Mouse (Mus musculus) small intestine, adult 2 months (tissue): Measurements from ENCODE around the gene Ablim1. TPM values are rescaled to one million over a fixed set of nuclear protein-coding genes. Genes with fewer than 3 reads are reported as not detected.

ENCODE experiments used
- H3K27ac ChIP-seq: fragments of 200-500 bp; 2 replicates; pipeline ENCODE4 v1.5.1; 2012; ENCODE audit warnings: low read depth, low read length, control low read depth, inconsistent platforms; ENCODE audit not compliant: insufficient read depth
- H3K27me3 ChIP-seq: fragments of 200-500 bp; 2 replicates; pipeline ENCODE4 v1.6.1; 2012; ENCODE audit warnings: mild to moderate bottlenecking, moderate library complexity, low read length, inconsistent platforms; ENCODE audit not compliant: control insufficient read depth, insufficient read depth
- H3K36me3 ChIP-seq: fragments of 200-500 bp; 2 replicates; pipeline ENCODE4 v1.6.1; 2012; ENCODE audit warnings: mild to moderate bottlenecking, low read length, control low read depth, inconsistent platforms; ENCODE audit not compliant: control insufficient read depth, insufficient read depth
- H3K4me1 ChIP-seq: fragments of 200-500 bp; 2 replicates; pipeline ENCODE4 v1.6.1; 2012; ENCODE audit warnings: low read length, inconsistent platforms, mixed read lengths; ENCODE audit not compliant: control insufficient read depth, insufficient read depth, insufficient read length
- H3K4me3 ChIP-seq: fragments of 200-500 bp; 2 replicates; pipeline ENCODE4 v1.5.1; 2012; ENCODE audit warnings: low read depth, mild to moderate bottlenecking, control low read depth, inconsistent platforms, low read length, moderate library complexity
- CTCF ChIP-seq: fragments of 200-500 bp; IDR thresholded peaks from 2 replicates; pipeline ENCODE4 v1.5.1; 2012; ENCODE audit warnings: low read depth, mild to moderate bottlenecking, control low read depth, inconsistent platforms, low read length, moderate library complexity, mixed read lengths; ENCODE audit not compliant: insufficient replicate concordance, insufficient read length; ENCODE audit errors: extremely low read depth
- POLR2A ChIP-seq: fragments of 200-500 bp; IDR thresholded peaks from 2 replicates; pipeline ENCODE4 v1.6.1; 2012; ENCODE audit warnings: low read depth, mild to moderate bottlenecking, control low read depth, inconsistent platforms, low read length, moderate library complexity
- WGBS: fragments of 180-500 bp; shearing (Covaris S2); methylation state at CpG from one replicate; pipeline ENCODE4 v1.1.7; 2018; 5-methylcytosine and 5-hydroxymethylcytosine counted together
- polyA plus RNA-seq: library from polyadenylated mRNA; depleted of rRNA; stranded (reverse); fragments of >200 nt; gene quantifications from 2 replicates; pipeline ENCODE4 v1.2.3, GENCODE M21; 2012

The Ablim1 gene
- polyA plus RNA-seq, 1 experiment = 47.2 TPM

DNA sequence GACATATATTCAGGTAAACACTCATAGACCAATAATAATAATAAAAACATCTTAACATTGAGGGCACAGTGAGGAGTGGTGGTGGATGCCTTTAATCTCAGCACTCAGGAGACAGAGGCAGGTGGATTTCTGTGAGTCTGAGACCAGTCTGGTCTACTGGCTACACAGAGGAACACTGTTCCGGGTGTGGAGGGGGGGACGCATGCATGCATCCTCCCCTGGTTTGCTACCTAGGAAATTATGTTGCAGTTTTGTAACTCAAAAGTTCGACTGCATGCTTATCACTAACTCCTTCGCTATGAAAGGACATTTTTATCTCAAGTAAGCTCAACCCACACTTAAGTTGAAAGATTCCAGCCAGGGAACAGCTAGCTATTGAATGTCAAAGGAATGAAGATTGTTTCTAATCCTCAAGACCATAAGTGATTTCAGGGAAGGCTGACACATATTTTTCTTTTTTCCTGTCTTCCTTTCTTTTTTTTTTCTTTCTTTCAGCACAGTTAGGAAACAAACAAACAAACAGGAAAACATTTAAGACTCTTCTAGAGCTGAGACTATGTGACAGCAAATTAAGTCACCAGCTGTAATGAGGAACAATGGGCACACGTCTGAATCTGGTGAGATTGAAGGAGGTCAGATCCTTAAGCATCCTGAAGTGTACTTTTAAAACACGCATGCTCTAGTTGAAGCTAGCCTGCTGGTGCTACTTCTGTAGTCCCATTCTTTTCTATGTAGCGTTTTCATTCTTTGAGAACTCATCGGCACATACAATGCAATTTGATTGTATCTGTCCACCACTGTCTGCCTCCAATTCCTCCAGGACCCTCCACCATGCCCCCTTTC, 26.4 kb upstream of the Ablim1 start:
- H3K27ac ChIP-seq = no peak overlapping the region
- no peaks in the 10 kb centered on the region for H3K36me3 ChIP-seq
- peaks cover 4% of the 10 kb centered on the region; the same call in 1 of the 2 replicates for H3K4me1 ChIP-seq
- 79% methylated on average over 8 of the region's 8 CpGs for WGBS
- H3K4me3 ChIP-seq = no peak overlapping the region
- TF ChIP-seq CTCF = no peak
- TF ChIP-seq POLR2A = no peak
- no peaks in the 10 kb centered on the region for H3K27me3 ChIP-seq

DNA sequence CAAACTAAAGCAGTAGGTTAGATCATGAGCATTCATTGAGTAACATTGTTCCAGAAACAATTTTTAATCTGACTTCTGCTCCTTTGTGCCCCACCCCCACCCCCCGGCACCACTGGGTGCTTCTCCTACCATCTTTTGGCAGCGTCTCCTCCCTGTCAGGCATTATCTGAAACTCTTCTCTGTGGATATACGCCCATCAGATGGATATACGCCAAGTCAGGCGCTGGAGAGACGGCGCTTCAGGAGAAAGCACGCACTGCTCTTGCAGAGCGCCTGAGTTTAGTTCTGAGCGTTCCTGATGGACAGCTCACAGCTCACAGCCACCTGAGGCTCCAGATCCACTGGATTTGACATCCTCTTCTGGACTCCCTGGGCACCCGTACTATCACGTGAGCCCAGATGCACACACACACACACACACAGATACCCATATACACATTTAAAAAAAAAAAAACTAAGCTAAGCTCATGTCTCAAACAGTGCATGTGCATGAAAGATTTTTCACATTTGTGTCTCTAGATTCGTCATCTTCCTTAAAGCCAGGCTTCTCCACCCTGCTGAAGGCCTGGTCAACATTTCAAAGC, 24.7 kb upstream of the Ablim1 start:
- Histone ChIP-seq H3K36me3 (no peaks in the 10 kb centered on the region), H3K4me3 (no peak overlapping the region), H3K27me3 (no peaks in the 10 kb centered on the region), H3K27ac (no peak overlapping the region), H3K4me1 (peaks cover 7% of the 10 kb centered on the region)
- TF ChIP-seq POLR2A (no peak), CTCF (no peak)
- 60% methylated on average over 13 of the region's 13 CpGs for WGBS

DNA sequence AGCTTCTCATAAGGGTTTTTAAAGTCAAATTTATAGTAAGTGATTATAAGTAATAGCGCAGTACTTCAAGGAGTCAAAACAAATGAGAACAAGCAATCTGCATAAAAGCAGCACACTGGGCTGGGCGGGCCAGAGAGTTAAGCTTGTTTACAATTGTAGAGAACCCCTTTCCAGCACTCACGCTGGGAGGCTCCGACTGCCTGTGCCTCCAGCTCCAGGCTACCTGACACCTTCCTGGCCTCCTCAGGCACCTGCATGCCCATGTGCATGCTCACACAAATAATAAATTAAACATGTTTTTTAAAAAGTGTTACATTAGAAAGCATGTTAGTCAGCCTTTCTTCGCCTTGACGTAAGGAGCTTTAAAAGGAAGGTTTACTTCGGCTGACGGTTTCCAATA, 20.4 kb upstream of the Ablim1 start:
- no peaks in the 10 kb centered on the region for H3K27me3 ChIP-seq
- TF ChIP-seq POLR2A = no peak
- no peak for TF ChIP-seq CTCF
- H3K4me1 ChIP-seq = peaks cover 7% of the 10 kb centered on the region
- no peak overlapping the region for H3K4me3 ChIP-seq
- H3K27ac ChIP-seq = no peak overlapping the region
- no peaks in the 10 kb centered on the region for H3K36me3 ChIP-seq
- 47% methylated on average over 8 of the region's 8 CpGs for WGBS

DNA sequence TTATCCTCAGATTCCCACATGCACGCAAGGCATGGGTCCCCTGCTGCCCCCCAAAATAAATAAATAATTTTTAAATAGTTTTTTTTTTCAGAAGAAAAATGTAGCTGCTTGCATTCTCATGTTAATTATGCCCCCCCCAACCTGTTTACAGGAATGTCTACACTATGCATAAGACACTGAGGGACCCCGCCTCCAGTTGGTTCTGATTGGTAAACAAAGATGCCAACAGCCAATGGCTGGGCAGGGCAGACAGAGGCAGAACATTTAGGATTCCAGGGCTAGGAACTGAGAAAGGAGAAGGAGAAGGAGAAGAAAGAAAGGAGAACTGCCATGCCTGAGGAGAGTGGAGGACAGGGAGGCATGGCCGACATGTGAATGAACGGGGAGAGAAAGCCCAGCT, 18.6 kb upstream of the Ablim1 start:
- Histone ChIP-seq H3K36me3 (no peaks in the 10 kb centered on the region), H3K4me3 (no peak overlapping the region), H3K4me1 (peaks cover 4% of the 10 kb centered on the region), H3K27me3 (no peaks in the 10 kb centered on the region), H3K27ac (no peak overlapping the region)
- WGBS = 93% methylated on average over 4 of the region's 4 CpGs
- no peak for TF ChIP-seq CTCF
- no peak for TF ChIP-seq POLR2A

DNA sequence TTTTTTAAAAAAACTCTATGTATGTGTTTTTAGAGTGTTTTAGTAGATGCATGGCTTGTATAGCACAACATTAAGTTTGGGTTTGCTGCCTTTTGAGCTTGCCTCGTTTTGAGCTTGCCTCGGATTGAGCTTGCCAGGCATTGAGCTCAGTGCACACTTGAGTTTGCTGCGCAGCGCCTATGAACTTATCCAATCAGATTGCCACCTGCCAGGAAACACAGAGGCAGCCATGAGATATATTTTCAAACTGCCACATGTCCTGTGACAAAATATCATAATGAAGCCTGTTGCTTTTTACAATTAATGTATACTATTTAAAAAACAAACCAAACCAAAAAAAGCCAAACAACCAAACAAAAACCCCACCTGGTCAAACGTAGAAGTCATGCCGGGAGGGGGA, 16.5 kb upstream of the Ablim1 start:
- Histone ChIP-seq H3K36me3 (no peaks in the 10 kb centered on the region), H3K27me3 (no peaks in the 10 kb centered on the region), H3K4me3 (no peak overlapping the region), H3K27ac (no peak overlapping the region), H3K4me1 (peaks cover 4% of the 10 kb centered on the region; the same call in 1 of the 2 replicates)
- TF ChIP-seq CTCF (no peak), POLR2A (no peak)
- 84% methylated on average over 6 of the region's 6 CpGs for WGBS

DNA sequence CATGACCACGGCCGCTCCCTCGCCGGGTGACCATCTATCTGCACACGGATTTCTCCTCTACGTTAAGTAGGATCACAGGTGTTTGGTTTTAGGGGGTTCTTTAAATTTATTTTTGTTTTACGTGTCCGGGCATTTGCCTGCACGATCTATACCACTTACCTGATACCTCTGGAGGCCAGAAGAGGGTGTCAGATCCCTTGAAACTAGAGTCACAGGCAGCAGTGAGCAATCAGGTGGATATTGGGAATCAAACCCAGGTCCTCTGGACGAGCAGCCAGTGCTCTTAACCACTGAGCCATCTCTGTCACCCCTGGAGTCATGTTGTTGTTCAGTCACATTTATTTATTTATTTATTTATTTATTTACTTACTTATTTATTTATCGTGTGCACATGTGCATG, 15.6 kb upstream of the Ablim1 start:
- H3K27ac ChIP-seq = no peak overlapping the region
- no peaks in the 10 kb centered on the region for H3K36me3 ChIP-seq
- WGBS = 70% methylated on average over 11 of the region's 11 CpGs
- TF ChIP-seq CTCF = no peak
- TF ChIP-seq POLR2A = no peak
- H3K4me1 ChIP-seq = peaks cover 3% of the 10 kb centered on the region; the same call in 1 of the 2 replicates
- no peak overlapping the region for H3K4me3 ChIP-seq
- no peaks in the 10 kb centered on the region for H3K27me3 ChIP-seq

DNA sequence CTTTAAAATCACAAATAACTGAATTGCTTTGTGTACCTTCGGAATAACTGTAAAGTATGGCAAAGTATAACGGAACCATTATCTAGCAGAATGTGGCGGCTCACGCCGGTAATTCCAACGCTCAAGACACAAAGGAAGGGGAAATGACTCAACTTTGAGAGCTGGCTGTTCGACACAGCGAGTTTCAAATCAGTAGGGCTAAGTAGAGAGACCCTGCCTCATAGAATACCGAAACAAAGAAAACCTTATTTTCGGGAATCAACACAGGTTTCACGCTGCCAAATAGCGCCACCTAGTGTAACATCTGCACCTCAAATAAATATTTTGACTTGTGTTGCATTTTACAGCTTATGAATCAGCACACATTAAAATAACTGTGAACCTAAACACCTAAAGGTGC, 14.1 kb upstream of the Ablim1 start:
- Histone ChIP-seq H3K36me3 (no peaks in the 10 kb centered on the region), H3K4me1 (no peaks in the 10 kb centered on the region), H3K27ac (no peak overlapping the region), H3K4me3 (no peak overlapping the region), H3K27me3 (no peaks in the 10 kb centered on the region)
- WGBS = 43% methylated on average over 12 of the region's 12 CpGs
- TF ChIP-seq POLR2A (no peak), CTCF (peak; percentile 40; the same call in 1 of the 2 replicates)
